Mouse (Mus musculus) forebrain, embryonic 10.5 days (tissue): ENCODE measurements around the gene Cog5. TPM values are rescaled to one million over a fixed set of nuclear protein-coding genes. Genes with fewer than 3 reads are reported as not detected.
A peak's percentile ranks its signal among the peaks of the same experiment; 100 is the strongest.

ENCODE experiments used
- DNase-seq: peaks from one replicate; pipeline ENCODE4 v3.0.0-alpha.2; 2017; ENCODE audit warnings: low spot score; ENCODE audit errors: extremely low spot score
- H3K27ac ChIP-seq: fragments of 300-500 bp; sonication (generic); 2 replicates; pipeline ENCODE4 v1.5.1; 2016; ENCODE audit warnings: mild to moderate bottlenecking
- H3K27me3 ChIP-seq: fragments of 300-500 bp; sonication (generic); 2 replicates; pipeline ENCODE4 v1.6.1; 2016; ENCODE audit warnings: mild to moderate bottlenecking; ENCODE audit not compliant: poor library complexity, severe bottlenecking
- H3K36me3 ChIP-seq: fragments of 300-500 bp; sonication (generic); replicated peaks from 2 replicates; pipeline ENCODE4 v1.6.1; 2016; ENCODE audit warnings: mild to moderate bottlenecking, moderate library complexity
- H3K4me1 ChIP-seq: fragments of 300-500 bp; sonication (generic); 2 replicates; pipeline ENCODE4 v1.6.1; 2016
- H3K4me3 ChIP-seq: fragments of 300-500 bp; sonication (generic); 2 replicates; pipeline ENCODE4 v1.5.1; 2016; ENCODE audit warnings: mild to moderate bottlenecking, moderate library complexity
- H3K9me3 ChIP-seq: fragments of 300-500 bp; sonication (generic); 2 replicates; pipeline ENCODE4 v1.6.1; 2016; ENCODE audit warnings: mild to moderate bottlenecking, moderate library complexity
- whole genome bisulfite sequencing: fragments of 180-500 bp; shearing (Covaris S2); methylation state at CpG from one replicate; pipeline ENCODE4 v1.1.7; 2016; 5-methylcytosine and 5-hydroxymethylcytosine counted together
- polyA plus RNA-seq: library from polyadenylated mRNA; unstranded; fragments of >200 nt; fragmentation: Nextera tagmentation; extraction: Ambion mirVana; gene quantifications from 2 replicates; pipeline ENCODE4 v1.2.1, GENCODE M21; 2016

The Cog5 gene
- polyA plus RNA-seq, 1 experiment from 2014 or later = 23.9 TPM

DNA sequence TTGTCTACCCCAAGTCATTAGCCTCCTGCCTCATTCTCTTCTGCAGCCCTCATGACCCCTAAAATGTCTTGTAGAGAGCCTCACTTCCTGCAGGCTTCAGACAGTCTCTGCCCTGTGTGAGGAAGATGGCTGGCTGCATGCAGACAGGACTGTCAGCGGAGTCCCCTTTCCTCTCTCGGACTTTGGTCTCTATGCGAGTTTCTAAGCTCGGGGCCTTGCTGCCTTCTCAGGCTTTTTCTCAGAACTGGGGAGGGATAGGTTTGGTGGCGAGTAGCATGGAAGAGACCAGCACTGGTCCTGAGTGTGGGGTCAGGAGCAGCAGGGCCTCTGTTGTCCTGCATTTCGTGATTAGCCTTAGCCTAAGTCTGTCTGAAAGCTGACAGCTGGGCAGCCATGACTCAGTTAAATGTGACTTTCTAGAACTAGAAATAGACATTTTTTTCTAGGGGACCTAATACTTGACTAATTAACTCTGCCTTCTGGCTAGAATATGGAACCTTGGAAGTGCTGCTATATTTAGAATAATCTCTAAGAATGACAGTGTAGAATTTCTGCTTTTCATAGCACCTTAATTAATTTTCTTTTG, 258.4 kb downstream of the Cog5 start:
- Histone ChIP-seq H3K27ac (no peak overlapping the region), H3K4me3 (no peak overlapping the region), H3K9me3 (no peaks in the 10 kb centered on the region), H3K27me3 (no peaks in the 10 kb centered on the region), H3K36me3 (no peaks in the 10 kb centered on the region), H3K4me1 (no peaks in the 10 kb centered on the region)
- 82% methylated on average over 6 of the region's 6 CpGs for WGBS
- DNase-seq = no peak

- no peaks in the 10 kb centered on the region for H3K27me3 ChIP-seq
- 87% methylated on average over 4 of the region's 4 CpGs for WGBS
- no peaks in the 10 kb centered on the region for H3K4me1 ChIP-seq
- H3K36me3 ChIP-seq = no peaks in the 10 kb centered on the region
- DNase-seq = no peak
- no peak overlapping the region for H3K27ac ChIP-seq
- no peak overlapping the region for H3K4me3 ChIP-seq
- H3K9me3 ChIP-seq = no peaks in the 10 kb centered on the region
These were observed 258.9 kb downstream of the Cog5 start for GRCm38 (mm10) chr12:31913614-31914013.

GRCm38 (mm10) chr12:31916691-31917090, 262.0 kb downstream of the Cog5 start:
- 95% methylated on average over 5 of the region's 5 CpGs for WGBS
- no peak for DNase-seq

GRCm38 (mm10) chr12:31917245-31917644, 262.6 kb downstream of the Cog5 start:
- no peaks in the 10 kb centered on the region for H3K27me3 ChIP-seq
- no peaks in the 10 kb centered on the region for H3K4me1 ChIP-seq
- no peaks in the 10 kb centered on the region for H3K9me3 ChIP-seq
- H3K4me3 ChIP-seq = no peak overlapping the region
- no peak for DNase-seq
- H3K36me3 ChIP-seq = peaks cover 10% of the 10 kb centered on the region
- H3K27ac ChIP-seq = no peak overlapping the region
- 91% methylated on average over 5 of the region's 5 CpGs for WGBS

More at GRCm38 (mm10) chr12:31916691-31917090, 262.0 kb downstream of the Cog5 start:
- no peaks in the 10 kb centered on the region for H3K27me3 ChIP-seq
- peaks cover 9% of the 10 kb centered on the region; the same call in 1 of the 2 replicates for H3K36me3 ChIP-seq
- H3K9me3 ChIP-seq = no peaks in the 10 kb centered on the region
- H3K4me3 ChIP-seq = no peak overlapping the region
- no peaks in the 10 kb centered on the region for H3K4me1 ChIP-seq
- H3K27ac ChIP-seq = no peak overlapping the region

DNA sequence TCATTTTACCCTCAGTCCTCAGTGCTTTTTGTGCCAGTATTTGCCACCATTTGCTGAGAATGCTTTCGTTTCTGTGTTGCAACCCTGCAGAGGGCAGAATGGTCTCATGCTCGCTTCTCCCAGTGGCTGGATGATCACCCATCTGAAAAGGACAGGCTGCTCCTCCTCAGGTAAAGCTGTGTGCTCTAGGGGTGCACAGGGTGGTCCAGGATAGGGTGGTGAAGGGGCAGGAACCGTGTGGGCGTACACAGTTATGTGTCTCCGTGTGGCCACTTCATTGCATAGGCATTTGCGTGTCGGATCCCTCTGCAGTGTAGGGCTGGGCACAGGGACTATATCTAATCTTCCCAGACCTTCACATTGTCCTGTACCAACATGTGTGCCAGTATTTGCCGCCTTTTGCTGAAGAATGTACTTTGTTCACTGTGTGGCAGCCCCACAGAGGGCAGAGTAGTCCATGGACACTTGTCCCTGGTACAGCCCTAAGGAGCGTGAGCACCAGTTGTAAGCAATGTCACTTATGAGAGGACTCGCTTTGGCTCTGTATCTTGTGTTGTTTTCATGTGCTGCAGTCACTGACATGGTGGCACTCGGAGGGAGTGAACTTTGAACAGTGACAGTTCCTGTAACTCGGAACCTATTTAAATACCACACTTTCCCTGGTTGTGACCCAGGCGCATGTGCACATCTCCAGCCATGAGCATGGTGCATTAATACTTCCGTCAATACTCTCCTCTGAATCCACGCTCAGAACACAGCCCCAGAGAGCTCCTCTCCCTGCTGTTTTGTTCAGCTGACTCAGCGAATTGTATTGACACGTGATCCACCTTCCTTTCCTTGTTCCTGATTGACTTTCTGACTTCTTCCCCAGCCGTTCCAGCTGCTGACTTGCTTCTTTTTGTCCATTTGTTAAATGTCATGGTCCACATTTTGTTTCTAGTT, 266.1 kb downstream of the Cog5 start:
- peaks cover 34% of the 10 kb centered on the region for H3K36me3 ChIP-seq
- H3K27me3 ChIP-seq = no peaks in the 10 kb centered on the region
- H3K9me3 ChIP-seq = no peaks in the 10 kb centered on the region
- H3K4me3 ChIP-seq = no peak overlapping the region
- H3K4me1 ChIP-seq = no peaks in the 10 kb centered on the region
- no peak overlapping the region for H3K27ac ChIP-seq
- no peak for DNase-seq
- 87% methylated on average over 18 of the region's 18 CpGs for WGBS

GRCm38 (mm10) chr12:31924135-31924534, 269.5 kb downstream of the Cog5 start:
- Histone ChIP-seq H3K36me3 (peaks cover 65% of the 10 kb centered on the region), H3K27me3 (no peaks in the 10 kb centered on the region), H3K9me3 (no peaks in the 10 kb centered on the region), H3K4me1 (no peaks in the 10 kb centered on the region), H3K4me3 (no peak overlapping the region), H3K27ac (no peak overlapping the region)
- 87% methylated on average over 3 of the region's 3 CpGs for WGBS
- no peak for DNase-seq

DNA sequence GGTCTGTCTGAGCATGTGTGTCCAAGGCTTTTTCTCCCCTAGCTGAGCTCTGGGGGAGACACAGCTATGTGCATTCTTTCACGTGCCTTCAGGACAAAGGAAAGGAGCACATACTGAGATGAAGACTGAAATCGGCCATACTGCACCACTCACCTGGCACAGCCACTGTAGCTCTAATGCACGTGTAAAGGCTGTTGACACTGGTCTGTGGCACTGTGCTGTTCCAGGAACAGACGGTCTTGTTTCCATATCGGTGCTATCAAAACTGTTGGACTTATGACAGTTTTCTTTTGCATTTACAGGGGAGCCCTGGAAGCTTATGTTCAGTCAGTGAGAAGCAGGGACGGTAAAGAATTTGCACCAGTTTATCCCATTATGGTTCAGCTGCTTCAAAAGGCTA, 270.7 kb downstream of the Cog5 start:
- Histone ChIP-seq H3K27ac (no peak overlapping the region), H3K36me3 (peaks cover 75% of the 10 kb centered on the region), H3K27me3 (no peaks in the 10 kb centered on the region), H3K9me3 (no peaks in the 10 kb centered on the region), H3K4me3 (no peak overlapping the region), H3K4me1 (no peaks in the 10 kb centered on the region)
- no peak for DNase-seq
- 86% methylated on average over 6 of the region's 6 CpGs for WGBS

DNA sequence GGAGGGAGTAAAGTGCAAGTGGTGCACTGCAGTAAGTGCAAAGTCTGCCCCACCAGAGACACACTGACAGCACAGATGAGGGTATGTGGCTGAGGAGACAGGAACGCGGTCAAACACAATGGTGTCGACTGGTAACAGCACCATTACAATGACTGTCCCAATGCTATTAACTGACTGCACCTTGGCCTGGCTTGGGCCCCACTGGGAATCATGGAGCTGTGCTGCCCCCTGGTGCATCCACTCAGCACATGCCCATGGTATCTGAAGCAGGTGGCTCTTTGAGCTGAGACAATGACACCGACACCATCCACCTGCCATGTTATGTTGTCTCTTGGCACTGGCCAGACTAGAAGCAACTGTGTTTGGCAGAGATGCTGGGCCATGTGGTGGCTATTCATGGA, 272.0 kb downstream of the Cog5 start:
- Histone ChIP-seq H3K4me3 (no peak overlapping the region), H3K27me3 (no peaks in the 10 kb centered on the region), H3K4me1 (no peaks in the 10 kb centered on the region), H3K27ac (no peak overlapping the region), H3K36me3 (peaks cover 81% of the 10 kb centered on the region), H3K9me3 (no peaks in the 10 kb centered on the region)
- WGBS = 61% methylated on average over 4 of the region's 4 CpGs
- peak; percentile 36 for DNase-seq

DNA sequence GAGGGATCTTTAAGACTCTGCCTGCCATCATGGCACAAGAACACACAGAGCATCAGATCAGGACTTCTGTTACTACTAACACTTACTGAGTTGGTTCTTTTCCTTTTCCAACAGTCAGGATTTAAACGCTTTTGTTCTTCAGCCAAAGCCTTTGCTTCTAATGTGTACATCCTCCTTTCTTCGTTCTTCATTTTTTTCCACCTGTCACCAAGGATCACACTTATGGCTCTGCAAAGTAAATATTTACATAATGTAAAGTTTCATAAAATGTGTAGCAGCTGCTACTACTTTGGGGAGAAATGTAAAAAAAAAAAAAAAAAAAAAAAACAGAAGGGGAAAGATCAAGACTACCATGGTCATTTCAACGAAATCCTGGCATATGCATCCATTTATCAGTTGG, 273.8 kb downstream of the Cog5 start:
- Histone ChIP-seq H3K9me3 (no peaks in the 10 kb centered on the region), H3K27me3 (no peaks in the 10 kb centered on the region), H3K4me3 (no peak overlapping the region), H3K36me3 (peaks cover 95% of the 10 kb centered on the region), H3K4me1 (no peaks in the 10 kb centered on the region), H3K27ac (no peak overlapping the region)
- WGBS = 94% methylated on average over 3 of the region's 3 CpGs
- no peak for DNase-seq

GRCm38 (mm10) chr12:31931818-31932217, 277.1 kb downstream of the Cog5 start:
- over 99% methylated on average over 3 of the region's 3 CpGs for WGBS
- H3K27me3 ChIP-seq = no peaks in the 10 kb centered on the region
- DNase-seq = no peak
- H3K4me1 ChIP-seq = peaks cover 3% of the 10 kb centered on the region; the same call in 1 of the 2 replicates
- peaks cover 98% of the 10 kb centered on the region for H3K36me3 ChIP-seq
- H3K4me3 ChIP-seq = no peak overlapping the region
- H3K27ac ChIP-seq = no peak overlapping the region
- no peaks in the 10 kb centered on the region for H3K9me3 ChIP-seq

DNA sequence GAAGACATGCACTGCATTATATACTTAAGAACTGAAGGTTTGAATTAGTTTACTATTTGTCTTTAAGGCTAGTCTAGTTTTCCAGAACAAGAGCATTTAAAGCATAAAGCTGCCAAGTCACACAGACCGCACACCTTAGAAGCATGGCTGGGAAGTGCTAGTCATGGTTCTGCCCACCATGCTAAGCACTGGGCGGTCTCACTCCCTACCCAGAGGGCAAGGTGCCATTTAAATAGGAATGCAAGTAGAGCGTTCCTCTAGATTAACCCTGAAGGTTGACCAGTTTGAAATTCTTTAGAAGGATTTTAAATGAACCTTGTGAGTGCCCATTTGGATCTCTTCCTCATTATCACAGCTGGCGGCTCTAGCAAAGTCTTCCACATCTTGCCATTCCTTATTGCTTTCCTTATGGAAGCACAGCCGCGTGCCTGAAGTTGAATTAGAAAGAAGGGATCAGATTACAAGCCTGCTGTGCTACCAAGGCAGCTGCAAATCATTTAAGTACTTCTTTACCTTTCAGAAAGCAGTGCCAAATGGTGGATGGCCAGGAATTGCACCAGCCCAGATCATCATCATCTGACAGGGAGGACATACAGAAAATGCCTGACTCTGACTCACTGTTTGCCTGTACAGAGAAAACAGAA, 282.1 kb downstream of the Cog5 start:
- peaks cover 95% of the 10 kb centered on the region for H3K36me3 ChIP-seq

GRCm38 (mm10) chr12:31937613-31938012, 282.9 kb downstream of the Cog5 start:
- Histone ChIP-seq H3K36me3 (peaks cover 95% of the 10 kb centered on the region), H3K9me3 (no peaks in the 10 kb centered on the region), H3K4me1 (peaks cover 6% of the 10 kb centered on the region; the same call in 1 of the 2 replicates), H3K4me3 (no peak overlapping the region), H3K27me3 (no peaks in the 10 kb centered on the region), H3K27ac (no peak overlapping the region)
- WGBS = 93% methylated on average over 3 of the region's 3 CpGs
- DNase-seq = no peak

More for the DNA sequence above, 282.1 kb downstream of the Cog5 start:
- no peak for DNase-seq
- Histone ChIP-seq H3K4me1 (peaks cover 6% of the 10 kb centered on the region; the same call in 1 of the 2 replicates), H3K27ac (no peak overlapping the region), H3K9me3 (no peaks in the 10 kb centered on the region), H3K4me3 (no peak overlapping the region), H3K27me3 (no peaks in the 10 kb centered on the region)
- 34% methylated on average over 6 of the region's 6 CpGs for WGBS
